Mouse (Mus musculus) ES-Bruce4 (cell line): ENCODE data around the gene Ubl3.

ENCODE experiments used
- CTCF ChIP-seq: IDR thresholded peaks from one replicate; pipeline ENCODE4 v1.8.1; 2011; ENCODE audit warnings: low read depth, low read length
- POLR2A ChIP-seq: IDR thresholded peaks from one replicate; pipeline ENCODE4 v1.8.1; 2011; ENCODE audit warnings: low read length; ENCODE audit not compliant: insufficient read depth

DNA sequence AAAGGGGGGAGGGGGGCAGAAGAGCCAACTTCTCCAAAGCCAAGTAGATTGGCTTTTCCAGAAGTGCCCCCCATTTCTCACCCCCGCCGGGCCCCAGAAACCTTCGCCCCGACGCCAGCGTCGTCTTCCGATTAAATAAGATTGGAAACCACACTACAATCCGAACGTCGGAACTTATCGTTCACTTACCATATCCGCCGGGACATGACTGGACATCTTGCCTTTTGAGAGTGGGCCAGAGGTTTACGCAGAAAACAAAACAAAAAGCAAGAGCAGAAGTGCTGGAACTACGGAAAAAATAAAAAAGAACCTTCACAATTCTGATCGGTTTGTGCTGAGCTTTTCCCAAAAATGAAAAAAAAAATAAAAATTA is 839 bp downstream of the Ubl3 start:
- TF ChIP-seq POLR2A (no peak), CTCF (no peak)
